Mouse (Mus musculus): ENCODE results near the gene Mier1.
"Not testable (repeated sequence)": the region's sequence is repeated elsewhere in the genome, so short reads cannot be mapped to it uniquely, and the experiment has no call there.

Gene Mier1

DNA sequence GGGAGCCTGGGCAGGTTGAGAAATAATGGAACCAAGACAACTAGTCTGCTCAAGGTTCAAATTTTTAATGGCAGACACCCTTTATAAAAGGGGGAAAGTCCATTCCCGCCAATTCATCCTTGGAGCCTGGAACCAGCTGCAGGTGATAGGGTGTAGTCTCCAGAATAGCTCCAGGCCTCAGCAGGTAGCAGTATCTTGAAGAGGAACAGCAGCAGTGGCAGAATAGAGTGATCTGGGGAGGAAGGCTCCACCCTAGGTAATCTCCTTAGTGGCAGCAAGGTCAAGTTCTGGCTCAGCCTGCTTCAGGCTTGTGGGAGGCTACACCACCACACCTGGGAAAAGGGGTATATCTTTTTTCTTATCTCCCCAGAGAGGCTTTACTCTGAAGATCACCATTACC is 52.0 kb downstream of the Mier1 start:
- not testable (repeated sequence) for DNase-seq (ENCODE audit: low read depth, low spot score)

DNA sequence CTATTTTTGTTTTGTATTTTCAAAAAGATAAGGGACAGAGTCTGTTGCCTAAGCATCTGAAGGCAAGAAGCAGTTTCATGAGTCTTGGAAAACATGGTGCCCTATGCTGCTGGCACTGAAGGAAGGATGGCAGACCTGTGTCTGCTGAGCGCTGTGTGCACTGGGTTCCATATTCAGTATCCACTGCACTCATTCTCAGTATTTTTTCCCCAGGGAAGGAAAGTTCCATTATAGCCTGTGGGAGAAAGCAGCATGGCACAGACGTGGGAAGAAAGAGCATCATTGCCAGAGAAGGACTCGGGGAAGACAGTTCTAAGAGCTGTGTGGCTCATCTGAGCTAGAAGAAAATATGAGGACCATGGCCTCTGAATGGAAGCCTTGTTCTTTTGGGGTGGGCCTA is 57.1 kb downstream of the Mier1 start:
- no peak for DNase-seq (ENCODE audit: low read depth, low spot score)

DNA sequence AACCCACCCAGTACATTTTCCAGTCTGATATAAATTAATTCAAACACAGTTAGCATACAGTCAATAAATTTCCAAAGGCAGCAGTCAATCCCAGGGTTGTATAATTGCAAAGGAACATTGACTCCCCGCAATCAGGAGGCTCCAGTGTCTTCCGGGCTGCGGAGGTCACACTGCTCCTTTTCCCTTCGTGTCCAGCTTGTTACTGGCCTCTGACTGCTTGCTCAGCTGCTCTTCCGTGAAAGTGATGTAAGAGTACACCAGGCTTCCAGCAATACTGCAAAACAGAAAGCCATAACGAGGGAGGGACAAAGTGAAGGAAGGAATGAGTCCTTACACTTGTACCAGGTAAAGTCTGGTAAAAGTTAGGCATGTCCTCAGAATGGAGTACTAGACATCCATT is 59.3 kb downstream of the Mier1 start:
- DNase-seq (ENCODE audit: low read depth, low spot score), result no peak

DNA sequence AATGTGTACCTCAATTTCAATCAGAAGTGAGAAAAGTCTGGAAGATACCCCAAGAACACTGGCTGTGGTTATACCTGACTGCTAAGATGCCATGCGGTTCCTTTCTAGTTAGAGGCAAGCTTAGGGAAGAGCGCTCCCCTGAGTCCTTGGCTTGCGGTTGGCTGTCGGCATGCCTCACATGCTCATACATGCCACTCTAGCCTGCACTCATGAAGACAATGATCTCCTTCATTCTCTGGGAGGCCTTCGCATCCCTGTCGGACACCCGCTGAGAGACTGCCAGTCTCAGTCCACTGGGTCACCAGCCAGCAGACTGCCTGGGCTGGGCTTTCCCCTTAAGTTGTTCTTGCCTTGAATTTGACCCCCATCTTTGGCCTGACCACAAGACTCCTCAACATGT is 59.8 kb downstream of the Mier1 start:
- no peak for DNase-seq (ENCODE audit: low read depth, low spot score)

DNA sequence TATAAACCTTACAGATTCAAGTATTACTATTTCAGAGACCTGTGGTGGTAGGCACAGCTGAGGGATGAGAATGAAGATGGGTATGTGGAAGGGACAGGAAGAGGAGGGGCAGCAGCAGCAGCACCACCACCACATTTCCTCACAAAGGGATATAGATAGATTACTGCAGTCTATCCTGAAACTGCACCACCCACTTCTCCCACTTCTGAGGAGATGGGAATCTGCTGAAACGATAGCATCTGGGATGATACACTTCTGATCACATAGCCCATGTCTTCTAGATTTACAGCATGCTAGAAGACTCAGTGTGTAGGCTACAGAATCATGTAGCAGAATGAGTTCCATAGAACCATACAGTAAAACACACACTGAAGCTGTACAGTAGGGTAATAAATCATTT is 63.5 kb downstream of the Mier1 start:
- no peak for DNase-seq (ENCODE audit: low read depth, low spot score)

DNA sequence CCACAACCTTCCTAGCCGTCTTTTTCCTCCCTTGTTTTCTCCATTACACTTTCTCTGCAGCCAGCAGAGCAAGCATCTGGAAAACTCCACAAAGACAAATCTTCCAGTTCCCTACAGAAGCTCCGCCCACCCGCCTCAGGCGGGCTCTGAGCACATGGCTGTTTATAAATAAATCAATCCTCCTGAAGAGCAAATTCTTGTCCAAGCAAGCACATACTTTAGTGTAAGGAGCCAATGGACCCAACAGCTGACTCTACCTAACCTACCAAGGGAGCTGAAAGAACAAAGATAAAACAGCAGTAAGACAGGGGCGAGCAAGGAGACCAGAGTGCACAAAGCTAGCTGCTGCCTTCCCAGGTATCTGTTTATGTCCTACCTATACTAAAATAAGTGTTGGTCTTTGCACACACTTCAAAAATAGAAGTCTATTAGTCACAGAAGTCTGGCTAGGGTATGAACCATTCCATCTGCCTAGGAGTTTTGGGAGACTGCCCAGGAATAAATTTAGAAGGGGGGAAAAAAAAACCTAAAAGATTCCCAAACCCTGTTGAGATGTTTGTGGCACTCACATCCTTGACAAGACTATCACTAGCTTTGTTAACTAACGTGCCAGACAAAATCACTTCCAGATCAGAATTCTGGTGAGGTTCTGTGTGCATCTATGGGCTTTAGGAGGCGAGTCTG is 64.6 kb downstream of the Mier1 start:
- DNase-seq (ENCODE audit: low read depth, low spot score), result no peak

DNA sequence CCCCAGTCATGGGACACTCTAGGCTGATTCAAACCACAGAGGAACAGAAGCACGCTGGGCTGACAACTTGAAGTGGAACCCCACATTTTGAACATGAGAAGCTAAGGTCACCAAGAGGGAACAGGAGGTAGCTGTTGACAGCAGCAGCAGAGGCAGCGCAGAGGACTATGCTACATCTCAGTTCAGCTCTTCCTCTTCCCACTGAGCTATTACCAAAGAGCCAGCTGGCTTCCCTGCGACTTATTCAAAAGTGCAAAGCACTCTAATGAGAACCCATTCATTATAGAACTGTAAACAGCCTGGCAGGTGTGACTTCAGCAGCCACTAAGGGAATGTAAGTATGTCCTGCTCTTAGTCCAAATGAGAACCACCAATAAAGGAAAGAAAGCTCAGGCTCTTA is 65.4 kb downstream of the Mier1 start:
- DNase-seq (ENCODE audit: low read depth, low spot score), result no peak

DNA sequence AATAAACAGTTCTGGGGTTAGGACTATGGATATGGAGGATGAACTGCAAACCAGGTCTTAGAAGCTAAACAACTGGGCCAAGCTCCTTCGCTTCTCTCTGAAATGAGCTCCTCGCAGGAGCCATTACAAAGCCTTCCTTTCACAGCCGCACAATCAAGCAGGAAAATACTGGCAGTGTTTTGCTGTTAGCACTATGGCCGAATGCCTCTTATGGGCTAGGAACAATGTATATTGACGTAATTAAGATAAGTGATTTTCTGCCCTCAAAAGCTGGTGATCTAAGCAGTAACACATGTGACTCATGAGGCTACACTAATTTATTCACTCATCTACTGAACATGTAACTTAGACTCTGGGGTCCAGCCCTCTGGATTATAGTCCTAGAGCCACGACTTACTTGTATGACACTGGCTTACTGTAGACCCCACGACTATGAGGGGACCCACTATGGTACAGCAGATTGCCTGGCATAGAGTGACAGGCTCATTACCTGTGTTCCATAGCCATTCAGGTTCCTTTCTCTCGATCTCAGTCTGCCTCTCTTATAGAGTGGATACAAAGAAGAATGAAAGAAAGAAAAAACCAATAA is 66.2 kb downstream of the Mier1 start:
- DNase-seq (ENCODE audit: low read depth, low spot score), result no peak

DNA sequence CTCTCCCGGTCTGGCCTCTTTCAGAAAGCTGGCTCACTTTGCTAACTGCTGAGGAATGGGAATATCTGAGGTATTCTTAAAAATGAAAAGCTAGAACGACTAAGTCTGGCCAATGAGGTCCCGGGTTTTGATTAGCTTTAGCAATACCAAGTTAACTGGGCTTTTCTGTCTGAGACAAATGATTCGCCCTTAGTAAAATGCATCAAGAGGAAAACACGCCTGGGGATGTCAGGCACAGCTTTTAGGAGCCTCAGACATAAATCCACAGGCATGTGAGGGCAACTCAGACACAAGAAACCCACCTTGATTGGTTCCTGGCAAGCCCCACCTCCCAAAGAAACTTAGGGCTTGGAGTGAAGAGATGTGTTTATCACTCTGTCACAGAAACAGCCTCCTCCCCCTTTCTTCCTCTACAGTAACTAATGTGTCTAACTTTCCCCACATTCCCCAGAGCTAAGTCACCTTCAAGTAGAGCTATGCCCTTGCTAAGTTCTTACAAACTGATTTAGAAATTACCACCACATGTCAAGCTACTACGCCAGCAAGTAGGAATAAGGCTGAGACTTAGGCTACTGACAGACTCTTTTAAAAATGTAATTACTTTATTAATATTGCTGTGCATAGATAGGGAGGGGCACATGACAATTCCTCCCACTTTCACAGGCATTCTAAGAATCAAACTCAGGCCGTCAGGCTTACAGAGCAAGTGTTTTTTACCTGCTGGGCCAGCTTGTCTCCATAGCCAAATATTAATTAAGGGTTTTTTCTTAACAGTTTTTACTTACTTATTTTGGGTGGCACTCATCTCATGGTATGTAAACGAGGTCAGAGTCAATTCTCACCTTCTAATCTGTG is 74.8 kb downstream of the Mier1 start:
- DNase-seq (ENCODE audit: low read depth, low spot score), result no peak

DNA sequence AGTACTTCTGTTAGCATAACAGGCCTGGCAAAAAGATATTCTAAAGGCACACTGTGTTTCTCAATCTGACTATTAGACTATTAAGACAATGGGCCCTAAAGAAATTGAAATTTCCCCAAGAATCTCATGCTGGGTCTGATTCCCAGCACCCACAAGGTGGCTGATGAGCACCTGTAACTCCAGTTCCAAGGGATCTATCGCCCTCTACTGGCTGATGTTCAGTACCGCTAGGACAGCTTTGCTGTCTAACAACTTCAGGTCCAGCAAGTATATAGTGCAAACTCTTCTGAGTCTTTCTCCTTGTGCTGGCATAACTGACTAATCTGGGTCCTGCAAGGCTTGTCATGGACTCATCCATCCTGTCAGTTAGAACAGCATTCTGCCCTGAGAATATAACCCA is 78.2 kb downstream of the Mier1 start:
- DNase-seq (ENCODE audit: low read depth, low spot score), result no peak

DNA sequence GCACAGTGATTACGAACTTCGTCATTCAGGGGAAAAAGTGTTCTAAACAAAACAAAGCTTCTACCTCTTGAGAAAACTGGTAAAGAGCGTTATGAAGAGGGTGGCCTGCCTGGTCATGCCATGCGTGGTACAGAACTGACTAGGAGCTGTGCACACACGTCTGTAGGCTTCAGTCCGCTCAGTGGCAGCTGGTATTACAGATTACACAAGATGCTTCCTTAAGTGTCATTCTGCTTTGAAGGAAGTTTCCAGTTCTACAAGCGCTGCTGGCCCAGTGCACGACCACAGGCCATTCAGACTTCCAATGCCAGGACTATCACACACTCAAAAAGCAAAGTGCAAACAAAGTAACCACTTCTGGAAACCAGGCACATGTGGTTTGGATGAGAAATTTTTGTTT is 83.2 kb downstream of the Mier1 start:
- DNase-seq (ENCODE audit: low read depth, low spot score), result no peak

DNA sequence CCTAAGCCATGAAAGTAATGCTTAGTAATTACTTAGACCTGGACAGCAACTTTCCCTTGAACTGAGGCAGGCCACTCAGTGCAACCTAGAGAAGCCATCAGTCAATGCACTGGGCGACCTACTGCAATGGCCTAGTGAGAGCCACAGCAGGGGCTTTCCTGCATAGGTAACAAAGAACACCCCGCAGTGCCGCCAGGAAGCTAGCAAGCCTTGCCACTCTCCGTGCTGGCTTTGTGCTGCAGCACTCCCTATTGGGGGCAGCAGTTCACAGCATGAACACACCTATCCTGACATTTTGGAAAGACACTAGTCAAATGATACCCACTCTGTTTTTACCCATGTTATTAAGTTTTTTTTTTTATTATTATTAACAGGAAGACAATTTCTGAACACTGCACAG is 84.9 kb downstream of the Mier1 start:
- no peak for DNase-seq (ENCODE audit: low read depth, low spot score)

DNA sequence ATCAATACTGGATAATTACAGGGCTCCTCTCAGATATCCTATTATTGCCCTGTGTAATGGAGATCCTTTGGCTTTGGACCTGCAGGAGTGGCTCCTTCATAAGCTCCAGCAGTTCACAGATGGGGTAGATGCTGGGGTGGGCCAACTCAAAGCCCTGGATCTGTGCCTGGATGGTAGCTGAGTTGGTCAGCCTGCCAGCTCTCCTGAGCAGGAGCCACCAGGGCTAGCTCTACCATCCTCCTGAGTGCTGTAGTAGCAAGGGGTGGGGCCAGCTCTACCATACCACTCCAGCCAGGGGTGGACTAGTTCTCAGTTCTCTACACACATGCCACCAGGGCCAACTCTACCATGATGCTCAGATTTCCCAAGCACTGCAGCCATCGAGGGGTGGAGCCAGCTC is 85.9 kb downstream of the Mier1 start:
- DNase-seq (ENCODE audit: low read depth, low spot score), result no peak

DNA sequence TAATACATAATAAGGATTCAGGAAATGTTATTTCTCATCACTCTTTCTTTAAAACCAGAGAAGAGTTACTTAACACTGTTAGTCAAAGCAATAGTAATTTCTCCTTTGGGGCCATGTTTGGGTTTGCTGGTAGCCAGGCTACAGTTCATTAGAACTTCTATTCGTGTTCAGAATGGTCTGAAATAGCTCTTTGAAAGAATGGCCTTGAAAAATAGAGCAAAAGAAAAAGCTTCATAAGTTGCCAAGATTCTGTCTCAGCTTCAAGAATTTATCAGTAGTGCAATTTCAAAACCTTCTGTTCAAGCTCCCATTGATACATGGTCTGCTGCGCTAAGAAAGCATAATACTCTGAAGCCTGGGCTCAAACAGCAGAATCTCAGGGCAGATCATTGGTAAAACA is 89.5 kb downstream of the Mier1 start:
- DNase-seq (ENCODE audit: low read depth, low spot score), result no peak

DNA sequence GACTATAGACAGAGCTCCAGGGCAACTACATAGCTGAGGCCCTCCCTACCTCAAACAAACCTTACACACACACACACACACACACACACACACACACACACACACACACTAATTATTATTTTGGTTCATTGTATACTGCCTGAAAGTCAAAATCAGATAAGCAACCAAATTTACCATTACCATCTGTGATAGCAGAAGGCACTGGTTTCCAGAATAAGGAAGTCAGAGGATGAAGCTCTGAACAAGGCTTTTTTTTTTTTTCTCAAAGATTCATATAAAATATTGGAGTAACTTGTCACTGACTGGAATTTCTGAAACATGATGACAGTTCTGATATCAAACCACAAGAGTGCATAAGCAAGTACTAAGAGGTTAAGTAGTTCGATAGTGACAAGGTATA is 94.4 kb downstream of the Mier1 start:
- DNase-seq (ENCODE audit: low read depth, low spot score), result no peak

DNA sequence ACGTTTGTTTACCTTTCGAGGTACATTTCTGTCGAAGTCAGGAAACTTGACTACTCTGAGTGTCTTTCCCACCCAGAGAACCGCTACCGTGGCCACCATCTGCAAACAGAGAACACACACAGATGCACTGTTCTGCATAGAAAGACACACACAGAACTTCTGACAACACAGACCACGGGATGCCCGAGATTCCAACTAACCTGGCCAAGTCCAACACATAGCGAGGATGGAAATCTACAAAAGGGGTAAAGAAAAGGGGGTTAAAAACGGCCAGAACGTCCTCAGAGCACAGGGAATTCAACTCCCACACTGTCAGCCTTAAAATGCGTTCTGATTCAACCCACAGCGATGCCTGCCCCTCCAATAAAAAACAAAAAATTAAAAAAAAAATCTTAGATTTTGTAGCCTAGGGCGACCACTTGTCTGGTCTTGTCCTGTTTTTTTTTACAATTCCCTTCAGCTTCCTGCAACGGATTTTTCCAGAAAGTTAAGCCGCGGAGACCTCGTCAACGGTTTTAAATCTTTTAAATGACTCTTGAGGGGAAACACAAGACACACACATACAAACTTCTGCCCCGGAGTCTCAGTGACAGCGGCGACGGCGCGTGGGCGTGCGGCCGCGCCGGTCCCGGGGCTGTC is 99.8 kb downstream of the Mier1 start:
- DNase-seq (ENCODE audit: low read depth, low spot score), result peak; percentile 67

DNA sequence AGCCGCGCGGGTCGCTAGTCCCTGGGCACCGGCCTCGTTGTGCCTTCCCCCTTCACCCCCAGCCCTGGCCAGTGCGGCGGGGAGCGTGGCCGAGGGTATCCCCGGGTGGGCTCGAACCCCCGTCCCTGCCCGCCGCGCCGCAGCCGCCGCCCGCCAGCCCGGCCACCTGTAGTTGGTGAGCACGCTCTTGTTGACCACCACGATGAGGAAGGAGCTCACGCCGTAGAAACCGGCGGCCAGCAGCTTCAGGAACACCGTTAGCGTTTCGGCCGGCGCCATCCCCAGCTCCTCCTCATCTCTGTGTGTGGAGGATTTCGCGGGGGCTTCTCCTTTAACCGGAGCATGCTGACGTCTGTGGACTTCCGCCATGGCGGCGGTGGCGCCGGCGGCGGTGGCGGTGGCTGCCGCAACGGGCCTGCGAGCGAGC is 100.3 kb downstream of the Mier1 start:
- peak; percentile 80 for DNase-seq (ENCODE audit: low read depth, low spot score)
